Mouse (Mus musculus) hematopoietic stem cell, adult 5-6 weeks (primary cell): ENCODE measurements around the gene Afmid. TPM values are rescaled to one million over a fixed set of nuclear protein-coding genes. Genes with fewer than 3 reads are reported as not detected.
"Not testable (repeated sequence)": the region's sequence is repeated elsewhere in the genome, so short reads cannot be mapped to it uniquely, and the experiment has no call there.

Experiments used
- ATAC-seq, 2 experiments: fragments of 125-278 bp in 1 of 2; replicated peaks in 1 of 2; 2 replicates each; pipeline ENCODE4 v1.8.0; 2016 to 2017; ENCODE audit warnings: inconsistent platforms in 2 of 2, mild to moderate bottlenecking in 2 of 2, moderate number of reproducible peaks in 2 of 2, low read depth in 1 of 2, moderate TSS enrichment in 1 of 2; ENCODE audit not compliant: low FRiP score in 2 of 2, poor library complexity in 2 of 2, severe bottlenecking in 2 of 2, insufficient read depth in 1 of 2, low TSS enrichment in 1 of 2
- total RNA-seq: library from RNA; stranded (forward); fragments of 172-1452, 232-1000 nt; gene quantifications from 2 replicates; pipeline ENCODE4 v1.2.3, GENCODE M21; 2017

Gene Afmid
- total RNA-seq, 1 experiment from 2014 or later, result 4.5 TPM

DNA sequence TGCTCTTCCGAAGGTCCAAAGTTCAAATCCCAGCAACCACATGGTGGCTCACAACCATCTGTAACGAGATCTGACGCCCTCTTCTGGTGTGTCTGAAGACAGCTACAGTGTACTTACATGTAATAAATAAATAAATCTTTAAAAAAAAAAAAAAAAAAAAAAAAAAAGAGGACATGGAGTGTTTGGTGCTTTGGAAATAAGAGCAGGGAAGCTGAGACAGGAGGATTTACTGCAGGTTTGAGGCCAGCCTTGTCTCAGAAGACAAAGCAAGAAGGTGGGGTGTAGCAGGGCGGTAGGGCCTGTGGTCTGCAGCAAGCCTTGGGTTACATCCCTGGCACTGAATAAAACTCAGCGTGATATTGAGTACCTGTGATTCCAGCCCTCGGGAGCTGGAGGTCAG lies 7.8 kb downstream of the Afmid start:
- not testable (repeated sequence) for ATAC-seq

DNA sequence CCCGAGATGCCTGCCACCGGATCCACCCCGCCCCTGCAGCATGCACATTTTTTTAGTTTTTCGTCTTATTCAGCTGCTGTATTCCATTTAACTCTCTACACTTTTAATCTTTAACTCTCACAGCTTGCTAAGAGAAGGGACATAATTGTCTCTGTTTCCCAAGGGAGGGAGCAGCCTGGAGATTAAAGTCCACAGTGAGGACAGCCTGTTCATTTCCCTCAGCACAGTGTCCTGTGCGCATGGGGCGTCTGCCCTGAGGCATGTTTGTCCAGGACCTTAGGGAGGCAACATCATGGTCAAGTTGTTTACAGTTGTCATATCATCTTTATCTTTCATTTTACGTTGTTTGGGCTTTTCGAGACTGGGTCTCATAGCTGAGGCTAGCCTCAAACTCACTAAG lies 8.4 kb downstream of the Afmid start:
- ATAC-seq, result no peak

DNA sequence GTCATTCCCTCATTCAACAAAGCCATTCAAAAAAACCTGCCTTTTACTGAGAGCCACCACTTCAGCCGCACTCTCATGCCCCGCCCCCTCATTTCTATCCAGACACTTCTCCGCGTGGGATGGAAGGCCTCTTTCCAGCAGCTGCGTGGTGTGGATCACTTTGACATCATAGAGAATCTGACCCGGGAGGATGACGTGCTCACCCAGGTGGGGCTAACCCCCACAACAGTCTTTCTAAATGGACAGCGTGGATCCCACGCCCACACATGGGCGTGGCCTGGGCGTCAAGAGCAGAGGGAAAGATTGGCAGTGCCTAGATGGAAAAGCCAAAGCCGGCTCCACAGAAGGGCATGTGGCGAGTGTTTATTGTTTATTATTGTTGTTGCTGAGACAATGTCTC lies 10.6 kb downstream of the Afmid start:
- no peak for ATAC-seq

DNA sequence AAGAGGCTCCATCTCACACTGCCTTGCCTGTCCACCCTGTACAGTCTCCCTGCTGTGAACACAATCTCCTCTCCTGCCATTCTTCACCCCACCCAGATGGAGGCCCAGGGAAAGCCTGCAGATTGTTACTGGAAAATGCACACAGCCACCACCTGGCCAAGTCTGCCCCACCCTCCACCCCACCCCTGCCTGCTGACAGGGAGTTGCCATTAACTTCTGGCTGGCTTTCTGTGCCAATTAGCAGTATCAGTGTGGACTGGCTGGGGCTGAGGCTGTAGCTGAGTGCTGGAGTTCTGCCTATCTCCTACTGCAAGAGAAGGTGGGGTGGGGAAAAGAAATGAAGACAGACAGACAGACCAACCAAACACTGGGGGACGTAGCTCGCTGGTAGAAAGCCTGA lies 12.8 kb downstream of the Afmid start:
- peak; percentile 40 to 46; a peak in 2 of 4 replicates for ATAC-seq

DNA sequence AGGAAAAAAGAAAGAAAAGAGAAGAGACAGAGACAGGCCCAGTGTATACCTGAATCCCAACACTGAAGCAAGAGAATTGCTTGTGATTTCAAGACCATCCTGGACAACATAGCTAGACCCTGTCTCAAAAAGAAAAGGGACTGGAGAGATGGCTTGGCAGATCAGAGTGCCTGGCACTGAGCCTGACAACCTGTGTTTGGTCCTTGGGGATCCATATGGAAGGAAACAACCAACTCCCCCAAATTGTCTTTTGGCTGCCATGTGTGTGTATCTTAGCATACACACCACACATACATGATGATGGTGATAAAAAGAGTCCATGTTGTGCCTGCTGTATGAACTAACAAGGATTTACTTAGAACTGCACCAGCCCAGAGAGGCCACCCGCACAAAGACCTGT lies 13.3 kb downstream of the Afmid start:
- ATAC-seq, result 0 out of 4 replicates have a peak, but pooled peaks of 1 of the 2 experiments have one; percentile 13

DNA sequence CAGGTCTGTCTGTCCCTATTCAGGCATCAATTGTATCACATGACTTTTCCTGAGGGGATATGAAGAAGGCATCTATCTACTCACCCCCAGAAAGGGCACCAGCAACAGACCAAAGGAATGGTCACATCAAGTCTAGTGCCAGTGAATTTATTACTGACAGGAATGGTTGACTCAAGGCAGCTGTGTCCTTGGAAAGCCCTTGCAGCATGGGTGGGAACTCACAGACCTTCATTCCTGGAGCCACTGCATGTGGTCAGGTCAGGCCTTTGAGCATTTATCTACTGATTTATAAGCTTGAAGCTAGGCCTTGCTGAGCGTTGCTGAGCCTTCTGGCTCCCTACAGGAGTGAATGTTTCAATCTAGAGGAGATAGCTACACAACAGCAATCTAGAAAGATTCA lies 15.2 kb downstream of the Afmid start:
- ATAC-seq, result no peak

DNA sequence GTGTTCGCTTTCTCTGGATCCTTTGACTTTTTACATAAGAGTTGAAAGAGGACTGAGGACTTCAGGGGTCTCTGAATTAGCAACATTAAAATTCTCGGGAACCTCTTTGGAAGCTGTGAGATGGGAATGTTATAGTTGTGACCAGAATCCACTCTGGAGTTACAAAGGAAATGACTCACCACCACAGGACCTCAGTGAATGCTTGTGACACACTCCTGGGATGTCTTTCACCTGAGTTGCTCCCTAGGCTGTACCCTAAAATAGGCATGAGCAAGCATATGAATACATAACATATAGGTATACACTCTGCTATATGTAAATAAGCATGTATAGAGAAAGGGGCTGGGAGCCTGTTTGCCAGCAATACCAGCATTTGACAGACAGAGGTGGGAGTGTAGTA lies 17.7 kb downstream of the Afmid start:
- no peak for ATAC-seq

DNA sequence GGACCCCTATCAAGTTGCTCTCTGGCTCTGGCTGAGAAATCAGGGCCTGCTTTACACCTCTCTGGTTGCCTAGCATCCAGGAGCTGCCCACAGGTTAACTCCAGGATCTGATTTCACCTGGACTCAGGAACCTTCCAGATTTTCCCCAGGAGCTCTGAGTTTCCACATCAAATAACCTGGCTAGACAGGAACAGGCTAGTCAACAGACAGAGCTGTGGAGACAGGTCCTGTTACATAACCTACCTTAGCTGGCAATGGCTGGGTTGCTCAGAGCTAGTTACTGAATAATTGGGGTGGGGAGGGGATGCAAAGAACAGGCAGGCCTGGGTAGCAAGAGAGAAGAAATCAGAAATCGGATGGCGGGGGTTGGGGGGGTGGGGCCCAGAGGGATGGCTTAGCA lies 19.3 kb downstream of the Afmid start:
- no peak for ATAC-seq

DNA sequence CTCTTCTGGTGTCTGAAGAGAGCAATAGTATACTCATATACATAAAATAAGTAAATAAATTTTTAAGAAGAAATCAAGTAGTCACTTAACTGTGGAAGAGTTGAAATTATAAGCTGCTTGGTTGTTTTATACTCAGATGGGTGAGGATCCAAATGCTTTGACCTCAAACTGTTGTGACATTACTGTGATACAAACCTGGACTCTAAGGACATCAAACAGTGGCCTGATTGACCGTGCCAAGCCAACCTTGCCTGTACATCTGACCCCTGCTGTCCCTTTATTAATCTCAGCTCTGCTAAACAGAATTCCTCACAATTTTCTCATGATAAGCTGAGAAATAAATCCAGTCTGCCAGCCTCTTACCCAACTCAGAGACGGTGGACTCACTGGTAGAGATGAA lies 19.9 kb downstream of the Afmid start:
- ATAC-seq, result no peak

DNA sequence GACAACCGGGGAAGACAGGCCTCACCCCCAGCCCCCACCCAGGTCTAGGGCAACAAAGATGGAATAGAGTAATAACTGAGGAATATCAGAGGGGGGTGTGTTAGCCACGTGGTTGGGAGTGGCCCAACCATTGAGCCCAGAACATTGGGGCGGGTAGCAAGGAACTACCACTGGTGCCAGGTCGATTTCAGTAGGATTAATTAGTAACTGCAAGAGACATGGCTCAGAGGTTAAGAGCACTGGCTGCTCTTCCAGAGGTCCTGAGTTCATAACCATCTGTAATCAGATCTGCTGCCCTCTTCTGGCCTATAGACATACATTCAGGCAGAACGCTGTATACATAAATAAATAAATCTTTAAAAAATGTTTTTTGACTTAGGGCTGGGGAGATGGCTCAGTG lies 20.9 kb downstream of the Afmid start:
- no peak for ATAC-seq

DNA sequence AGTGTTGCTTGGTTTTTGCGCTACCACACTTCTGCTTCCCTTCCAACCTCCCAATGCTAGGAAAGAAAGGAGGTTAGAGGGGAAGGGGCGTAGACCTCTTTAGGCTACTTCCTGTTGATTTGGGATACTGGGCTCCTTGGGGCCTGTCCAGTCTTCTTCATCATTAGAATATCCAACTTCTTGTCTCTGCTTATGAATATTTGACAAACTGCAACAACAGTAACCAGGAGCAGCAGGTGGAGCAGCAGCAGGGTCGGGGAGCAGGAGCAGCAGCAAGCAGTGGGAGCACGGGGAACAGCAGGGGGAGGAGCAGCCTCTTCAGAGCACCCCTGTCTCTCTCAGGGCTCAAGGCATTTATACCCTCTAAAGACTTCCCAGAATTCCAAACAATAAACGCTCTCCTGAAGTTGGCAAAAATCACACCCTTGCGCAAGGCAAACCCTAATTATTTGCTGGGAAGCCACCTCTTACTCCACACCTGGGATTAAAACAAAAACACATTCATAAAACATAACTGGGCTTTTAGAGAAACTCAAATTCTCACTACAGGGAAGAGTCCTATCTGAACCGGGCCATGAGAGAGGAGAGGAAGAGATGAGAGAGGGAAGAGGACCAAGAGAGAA lies 22.0 kb downstream of the Afmid start:
- no peak for ATAC-seq

DNA sequence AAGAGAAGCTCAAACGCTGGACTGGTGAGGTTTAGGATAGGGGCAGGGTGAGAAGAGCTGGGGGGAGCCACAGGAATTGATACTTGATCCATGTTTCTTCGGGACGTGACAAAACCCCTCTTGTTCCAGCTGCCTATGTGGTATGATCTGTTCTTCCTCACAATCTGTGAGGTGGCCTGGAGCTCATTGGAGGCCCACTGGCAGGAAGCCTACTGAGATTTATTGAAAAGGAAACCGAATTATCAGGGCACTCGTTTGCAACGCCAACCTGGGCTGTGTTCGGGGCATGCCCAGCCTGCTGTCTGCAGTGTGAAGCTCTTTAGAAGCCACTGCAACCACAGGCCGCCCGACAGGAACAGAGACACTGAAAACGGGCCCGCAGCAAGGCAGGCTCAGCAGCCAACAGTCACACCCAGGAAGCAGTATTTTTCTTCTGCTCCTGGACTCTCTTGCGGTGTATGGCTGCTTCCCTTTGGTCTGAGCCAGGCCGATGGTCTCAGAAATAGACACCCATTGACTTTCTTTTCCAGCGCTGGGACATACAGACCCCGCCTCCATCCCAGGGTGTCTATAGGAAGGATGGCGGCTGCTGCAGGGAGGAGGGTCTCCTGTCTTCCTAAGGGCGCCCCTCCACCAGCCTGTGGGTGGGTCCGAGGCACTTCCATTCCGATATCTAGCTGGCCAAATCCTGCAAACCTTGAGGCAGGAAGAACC lies 22.7 kb downstream of the Afmid start:
- peak; percentile 37 to 50 for ATAC-seq

DNA sequence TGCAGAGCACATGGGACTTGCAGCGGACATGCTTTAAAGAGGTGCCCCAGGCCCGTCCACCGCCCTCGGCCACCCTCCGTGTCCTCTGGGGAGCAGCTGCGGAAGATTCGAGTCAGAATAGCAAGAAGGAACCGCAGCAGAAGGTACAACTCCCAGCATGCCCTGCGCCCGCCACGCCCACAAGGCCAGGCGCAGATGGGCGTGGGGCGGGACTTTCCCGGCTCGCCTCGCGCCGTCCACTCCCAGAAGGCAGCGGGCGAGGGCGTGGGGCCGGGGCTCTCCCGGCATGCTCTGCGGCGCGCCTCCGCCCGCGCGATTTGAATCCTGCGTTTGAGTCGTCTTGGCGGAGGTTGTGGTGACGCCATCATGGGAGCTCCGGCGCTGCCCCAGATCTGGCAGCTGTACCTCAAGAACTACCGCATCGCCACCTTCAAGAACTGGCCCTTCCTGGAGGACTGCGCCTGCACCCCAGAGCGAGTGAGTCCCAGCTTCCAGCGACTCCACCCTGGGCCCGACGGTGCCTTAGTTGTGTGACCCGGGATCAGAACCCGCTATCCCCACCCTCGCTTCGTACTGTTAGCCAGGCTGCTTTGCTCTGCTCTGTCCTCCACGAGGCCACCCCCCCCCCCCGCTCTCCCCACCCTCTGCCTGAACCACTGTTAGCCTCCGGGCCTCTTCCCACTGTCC lies 23.4 kb downstream of the Afmid start, which contains the start of gene Birc5:
TSS of gene Birc5 (plus strand) at position 267 of the 687 bp plus-strand sequence.
- ATAC-seq, result peak; percentile 98

DNA sequence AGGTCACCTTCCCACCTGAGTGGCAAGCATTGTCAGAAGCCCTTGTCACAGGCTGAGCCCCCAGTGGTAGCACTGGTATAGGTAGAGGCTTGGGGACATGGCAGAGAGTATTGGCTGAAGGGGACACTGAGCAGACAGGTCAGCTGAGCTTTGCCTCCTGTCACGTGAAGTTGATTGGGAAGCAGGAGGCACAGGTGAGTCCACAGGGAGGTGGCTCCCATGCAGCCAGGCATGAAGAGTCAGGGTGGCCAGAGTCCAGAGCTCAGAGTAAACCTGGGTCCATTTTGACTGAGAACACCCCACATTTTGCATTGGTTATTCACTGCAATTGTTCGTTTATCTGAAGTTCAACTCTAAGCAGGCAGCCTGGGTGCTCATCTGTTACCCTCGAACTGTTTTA lies 27.2 kb downstream of the Afmid start:
- ATAC-seq, result no peak

DNA sequence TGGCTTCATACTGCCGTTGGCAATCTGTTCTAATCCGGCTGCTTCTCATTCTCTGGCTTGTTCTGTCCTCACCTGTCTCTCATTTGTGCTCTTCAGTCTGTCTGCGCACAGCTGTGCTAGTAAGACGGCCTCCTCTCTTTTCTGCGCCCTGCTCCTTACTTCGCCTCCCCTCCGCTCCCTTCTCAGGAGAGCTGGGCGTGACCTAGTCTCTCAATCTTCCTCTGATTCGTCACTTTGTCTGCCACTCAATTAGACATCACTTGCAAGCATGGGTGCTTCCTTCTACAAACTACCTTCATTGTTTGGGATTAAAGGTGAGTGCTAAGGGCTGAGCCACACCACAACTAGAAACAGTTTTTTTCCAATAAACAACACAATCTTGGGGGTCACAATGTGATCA lies 28.5 kb downstream of the Afmid start:
- no peak for ATAC-seq

DNA sequence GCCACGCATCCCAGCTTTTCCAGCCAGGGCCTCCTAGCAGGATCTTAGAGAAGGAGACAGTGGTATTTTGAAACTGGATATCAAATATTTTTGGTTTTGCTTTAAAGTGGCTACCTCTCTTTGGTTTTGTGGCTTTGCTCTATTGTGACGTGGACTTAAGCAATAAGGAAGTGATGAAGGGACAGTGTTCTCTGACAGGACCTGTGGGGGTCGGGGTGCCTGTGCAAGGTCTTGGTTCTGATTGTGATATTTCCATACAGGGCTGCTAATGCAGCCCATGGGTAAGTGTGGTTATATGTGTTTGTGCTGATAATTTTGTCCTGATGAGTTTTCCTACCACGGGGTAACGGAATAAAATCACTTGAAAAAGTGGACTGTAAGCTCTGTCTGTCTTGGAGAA lies 29.6 kb downstream of the Afmid start:
- 0 out of 4 replicates have a peak, but pooled peaks of 1 of the 2 experiments have one; percentile 4 for ATAC-seq

DNA sequence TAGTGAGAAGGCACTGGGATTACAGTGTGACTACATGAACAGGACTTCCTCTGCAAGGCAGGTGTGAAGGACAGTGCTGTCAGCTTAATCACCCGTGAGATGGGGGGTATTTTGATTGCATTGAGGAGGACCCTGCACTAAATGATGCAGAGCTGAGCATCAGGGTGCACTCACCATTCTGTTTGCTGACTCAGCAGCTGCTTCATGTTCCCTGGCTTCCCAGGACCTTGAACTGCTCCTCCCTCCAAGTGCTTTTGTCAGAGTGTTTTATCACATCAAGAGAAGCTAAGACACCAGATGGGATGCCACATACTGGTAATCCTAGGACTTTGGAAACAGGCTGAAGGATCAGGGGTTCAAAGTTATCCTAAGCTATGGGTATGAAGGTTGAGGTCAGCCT lies 30.3 kb downstream of the Afmid start:
- ATAC-seq, result no peak

DNA sequence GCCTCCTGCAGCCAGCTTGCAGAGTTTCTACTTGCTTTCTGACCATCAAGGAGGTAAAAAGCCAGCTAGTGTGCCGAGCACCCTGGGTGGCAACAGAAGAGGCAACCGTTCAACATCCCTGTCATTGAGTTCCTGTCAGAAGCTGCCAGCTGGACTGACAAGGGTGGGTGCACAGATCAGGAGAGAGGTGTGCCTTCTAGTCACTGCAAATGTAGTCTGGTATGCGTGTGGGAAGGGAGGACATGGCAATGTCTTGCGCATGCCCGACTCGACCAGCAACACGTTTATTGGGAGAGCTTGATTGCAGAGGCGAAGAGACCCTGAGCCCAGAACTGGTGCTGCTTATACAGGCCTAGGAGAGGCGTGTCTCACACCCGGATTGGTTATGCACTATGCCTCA lies 31.7 kb downstream of the Afmid start:
- no peak for ATAC-seq
